ENCODE assay signal across 8 mouse cellular contexts in genomic region chr15:95527948-95528861, GRCm38 (mm10). TPM values are rescaled to one million over a fixed set of nuclear protein-coding genes. Genes with fewer than 3 reads are reported as not detected.
DNase-seq lines count a peak whose midpoint lies in the region; ATAC-seq and TF ChIP-seq lines count a peak whose summit lies in the region.

Gene Nell2 (minus strand): TSS chr15:95528559.

- WGBS in heart, embryonic 14.5 days: under 1% methylated on average over 76 of the region's 95 CpGs
- under 1% methylated on average over 85 of the region's 95 CpGs for WGBS in midbrain, embryonic 13.5 days

- POLR2A ChIA-PET in Patski (lab: Charles Lee): no interaction called here

- no peaks in the 10 kb centered on the region for H3K36me3 ChIP-seq in E14TG2a.4 (ENCODE audit: insufficient read depth, low read length)
- H3K36me3 ChIP-seq in heart, embryonic 14.5 days (ENCODE audit: control insufficient read depth, insufficient read depth, low read length): no peaks in the 10 kb centered on the region
- H3K36me3 ChIP-seq in midbrain, embryonic 13.5 days: no peaks in the 10 kb centered on the region

- H3K9ac ChIP-seq in heart, embryonic 14.5 days (ENCODE audit: low read length): no peak within 1 kb of the TSS
- H3K9ac ChIP-seq in midbrain, embryonic 13.5 days (replicated peaks): peak within 1 kb of the TSS; percentile 86

- peaks cover 35% of the 10 kb centered on the region for H3K27me3 ChIP-seq in E14TG2a.4 (ENCODE audit: insufficient read depth, low read length)
- H3K27me3 ChIP-seq in Patski: peaks cover 37% of the 10 kb centered on the region
- H3K27me3 ChIP-seq in heart, embryonic 14.5 days (ENCODE audit: control insufficient read depth, insufficient read depth, low read length): peaks cover 57% of the 10 kb centered on the region
- H3K27me3 ChIP-seq in midbrain, embryonic 13.5 days: peaks cover 4% of the 10 kb centered on the region; the same call in 1 of the 2 replicates

- H3K4me2 ChIP-seq in heart, embryonic 14.5 days (ENCODE audit: low read length): peak within 1 kb of the TSS; percentile 86
- peak within 1 kb of the TSS; percentile 71 for H3K4me2 ChIP-seq in midbrain, embryonic 13.5 days (replicated peaks)

- DNase-seq in Patski (ENCODE audit: low read depth, low spot score): no peak
- peak; percentile 79 for DNase-seq in embryo, embryonic 10 days (ENCODE audit: low spot score)
- DNase-seq in layer of hippocampus, postnatal 14 days (ENCODE audit: low spot score in 2 of 2): peak; percentile 61 to 67
- peak; percentile 53 for DNase-seq in testis, postnatal 10 days (ENCODE audit: low spot score)
- DNase-seq in spleen, postnatal 10 days (ENCODE audit: low spot score in 2 of 2): no peak

- CTCF ChIA-PET in Patski (lab: Charles Lee): no interaction called here

- H3K9me3 ChIP-seq in E14TG2a.4 (ENCODE audit: low read length): no peaks in the 10 kb centered on the region
- H3K9me3 ChIP-seq in heart, embryonic 14.5 days (ENCODE audit: control insufficient read depth, low read length): no peaks in the 10 kb centered on the region
- no peaks in the 10 kb centered on the region for H3K9me3 ChIP-seq in midbrain, embryonic 13.5 days

- H3K4me1 ChIP-seq in E14TG2a.4 (replicated peaks; ENCODE audit: low read depth, low read length): peaks cover 10% of the 10 kb centered on the region
- H3K4me1 ChIP-seq in heart, embryonic 14.5 days (ENCODE audit: control insufficient read depth in 2 of 2, insufficient read depth in 2 of 2, low read length in 2 of 2): peaks cover 4 to 8% of the 10 kb centered on the region in 2 experiments; a peak in 3 of 4 replicates
- peaks cover 30% of the 10 kb centered on the region for H3K4me1 ChIP-seq in midbrain, embryonic 13.5 days (replicated peaks)

- in situ Hi-C loops in Patski (cut with MboI; ENCODE audit: low pct_unique_long_range_greater_than_20kb): no loop called here

- ATAC-seq in Patski: peak; percentile 56
- ATAC-seq in heart, embryonic 14.5 days (ENCODE audit: insufficient number of reproducible peaks, insufficient read depth, low FRiP score, low read depth): no peak; the same call in 1 of the 2 replicates
- ATAC-seq in midbrain, embryonic 13.5 days: peak; percentile 91

- H3K27ac ChIP-seq in heart, embryonic 14.5 days (replicated peaks in 1 of 2; ENCODE audit: control insufficient read depth in 1 of 2, insufficient read depth in 1 of 2, low read depth in 2 of 2, low read length in 2 of 2): no peak within 1 kb of the TSS
- peak within 1 kb of the TSS; percentile 91 for H3K27ac ChIP-seq in midbrain, embryonic 13.5 days

- peak; percentile 12; the same call in 1 of the 2 replicates for TF ChIP-seq CTCF in E14TG2a.4 (conservative IDR thresholded peaks at IDR 0.05; ENCODE audit: low read length)
- peak; percentile 42 for TF ChIP-seq CTCF in Patski (IDR thresholded peaks at IDR 0.05)

- H3K4me3 ChIP-seq in E14TG2a.4 (replicated peaks; ENCODE audit: low read length): peak within 1 kb of the TSS; percentile 84
- H3K4me3 ChIP-seq in heart, embryonic 14.5 days (ENCODE audit: control insufficient read depth in 1 of 2, insufficient read depth in 1 of 2, low read depth in 1 of 2, low read length in 2 of 2): peak within 1 kb of the TSS; percentile 41 to 50
- peak within 1 kb of the TSS; percentile 77 for H3K4me3 ChIP-seq in midbrain, embryonic 13.5 days (replicated peaks)

RNA-seq across cellular contexts. Expression of gene Nell2, which starts in this region (rescaled TPM):
- polyA plus RNA-seq in Patski (2021): 0.76 TPM
- 0.70 and 2.0 TPM in 2 replicates for polyA plus RNA-seq in heart, embryonic 14.5 days (2014; fragmentation: Nextera tagmentation; extraction: Ambion mirVana)
- total RNA-seq in layer of hippocampus, postnatal 14 days (2021): 100 to 1,000 TPM; 841 to 860 TPM
- 153 and 157 TPM in 2 replicates for polyA plus RNA-seq in midbrain, embryonic 13.5 days (2015; fragmentation: Nextera tagmentation; extraction: Ambion mirVana)

Comparison
In these comparisons a context has a peak if more than half of its experiments do, and no peak if none do; other contexts are left out.
1. RNA of gene Nell2 (polyA plus RNA-seq): 153 to 157 TPM in midbrain, embryonic 13.5 days; 0.70 to 2.0 TPM in heart, embryonic 14.5 days and 0.76 TPM in Patski (single experiment); every median in the first group is over 10 times any median in the second.
2. Peak in ATAC-seq in Patski; RNA of the gene not detected or under 1 TPM.
3. DNase-seq: peak in embryo, embryonic 10 days (single experiment), layer of hippocampus, postnatal 14 days (2 of 2) and testis, postnatal 10 days (single experiment); none in Patski (single experiment) and spleen, postnatal 10 days (0 of 2).
4. Peak in every context shown above with its lines, with median percentiles within 50 percentile points of each other: H3K4me3 ChIP-seq.